Mouse (Mus musculus): Measurements from ENCODE around the gene Efna5.

DNA sequence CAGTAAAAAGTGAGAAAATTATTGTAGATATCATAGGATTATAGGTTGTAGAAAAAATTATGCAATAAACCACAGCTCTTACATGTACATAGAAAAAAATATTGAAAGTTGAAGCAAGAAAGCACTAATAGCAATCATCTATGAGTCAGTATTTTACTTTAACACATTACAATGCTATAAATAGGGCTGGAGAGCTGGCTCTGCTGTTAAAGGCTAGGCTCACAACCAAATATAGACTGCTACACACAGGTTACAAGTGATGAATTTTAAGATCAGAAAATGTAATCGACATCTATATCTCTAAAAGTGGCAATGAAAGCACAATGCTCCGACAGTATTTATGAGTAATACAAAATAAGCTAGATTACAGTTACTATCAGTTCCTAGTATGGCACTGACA lies 125.5 kb downstream of the Efna5 start:
- no peak for TF ChIP-seq CTCF (IDR thresholded peaks at IDR 0.05; ENCODE audit: insufficient read depth, low read length)
- no peak for TF ChIP-seq POLR2A (IDR thresholded peaks at IDR 0.05; ENCODE audit: borderline replicate concordance, extremely low read depth, low read depth, low read length)
